Mouse (Mus musculus) testis, postnatal 10 days (tissue): ENCODE measurements at regions not wholly inside any gene's neighbourhood (a gene's known extent, or its start where the extent isn't known, plus 50 kb on each side); places are given as distances from the start of the nearest gene placed in this dataset.

Experiments
- DNase-seq: peaks from one replicate; pipeline ENCODE4 v3.0.0; 2021; ENCODE audit warnings: low spot score

GRCm38 (mm10) chr10:43712657-43713056 lies 134.6 kb downstream of the Cd24a start:
- DNase-seq: no peak

- DNase-seq: no peak
These were observed 140.7 kb downstream of the Cd24a start for GRCm38 (mm10) chr10:43718768-43719167.

GRCm38 (mm10) chr10:43721356-43721755 lies 143.3 kb downstream of the Cd24a start:
- DNase-seq: no peak

GRCm38 (mm10) chr10:43722164-43722563 lies 144.1 kb downstream of the Cd24a start:
- DNase-seq: no peak

GRCm38 (mm10) chr10:43722711-43723614 lies 144.9 kb downstream of the Cd24a start:
- no peak for DNase-seq

GRCm38 (mm10) chr10:43723615-43723937 lies 145.5 kb downstream of the Cd24a start:
- DNase-seq: peak; percentile 45

- DNase-seq: no peak
These were observed 149.7 kb downstream of the Cd24a start for GRCm38 (mm10) chr10:43727746-43728145.

- no peak for DNase-seq
These were observed 151.1 kb downstream of the Cd24a start for GRCm38 (mm10) chr10:43729184-43729583.

GRCm38 (mm10) chr10:43733618-43734415 lies 155.7 kb downstream of the Cd24a start:
- no peak for DNase-seq

GRCm38 (mm10) chr10:43739181-43739580 lies 161.1 kb downstream of the Cd24a start:
- no peak for DNase-seq

GRCm38 (mm10) chr10:43739718-43740117 lies 161.6 kb downstream of the Cd24a start:
- DNase-seq: no peak

- DNase-seq: no peak
These were observed 161.2 kb downstream of the Qrsl1 start for GRCm38 (mm10) chr10:43740204-43740865.

- no peak for DNase-seq
These were observed 160.0 kb downstream of the Qrsl1 start for GRCm38 (mm10) chr10:43741361-43742084.

- no peak for DNase-seq
These were observed 159.2 kb downstream of the Qrsl1 start for GRCm38 (mm10) chr10:43742085-43743054.

- DNase-seq: no peak
These were observed 158.1 kb downstream of the Qrsl1 start for GRCm38 (mm10) chr10:43743188-43744120.

- DNase-seq: peak; percentile 32
These were observed 155.5 kb downstream of the Qrsl1 start for GRCm38 (mm10) chr10:43745931-43746630.

- DNase-seq: peak; percentile 18
These were observed 154.9 kb downstream of the Qrsl1 start for GRCm38 (mm10) chr10:43746631-43747001.

GRCm38 (mm10) chr10:43747541-43747940 lies 154.0 kb downstream of the Qrsl1 start:
- peak; percentile 25 for DNase-seq

GRCm38 (mm10) chr10:43748300-43748699 lies 153.2 kb downstream of the Qrsl1 start:
- no peak for DNase-seq
